Mouse (Mus musculus) ES-E14 (cell line): ENCODE results near the gene 4932438A13Rik.

Source experiments
- CHD2 ChIP-seq: IDR thresholded peaks from 2 replicates; pipeline ENCODE4 v1.6.1; 2014; ENCODE audit warnings: mild to moderate bottlenecking, low read depth, low read length, inconsistent platforms
- MAFK ChIP-seq: IDR thresholded peaks from 2 replicates; pipeline ENCODE4 v1.6.1; 2014; ENCODE audit warnings: mild to moderate bottlenecking, low read depth, low read length, inconsistent platforms; ENCODE audit not compliant: insufficient read depth
- ZC3H11A ChIP-seq: IDR thresholded peaks from 2 replicates; pipeline ENCODE4 v1.6.1; 2012; ENCODE audit warnings: low read depth, mild to moderate bottlenecking, inconsistent platforms, low read length, borderline replicate concordance
- ZNF384 ChIP-seq: IDR thresholded peaks from 2 replicates; pipeline ENCODE4 v1.6.1; 2012; ENCODE audit warnings: low read depth, low read length, inconsistent platforms

- TF ChIP-seq MAFK: no peak
- TF ChIP-seq ZNF384: no peak
- TF ChIP-seq ZC3H11A: no peak
- no peak for TF ChIP-seq CHD2
Observed at GRCm38 (mm10) chr3:36917832-36918231, 54.9 kb downstream of the 4932438A13Rik start.
